Mouse (Mus musculus): ENCODE data around the gene 1700037C18Rik.

1700037C18Rik gene

DNA sequence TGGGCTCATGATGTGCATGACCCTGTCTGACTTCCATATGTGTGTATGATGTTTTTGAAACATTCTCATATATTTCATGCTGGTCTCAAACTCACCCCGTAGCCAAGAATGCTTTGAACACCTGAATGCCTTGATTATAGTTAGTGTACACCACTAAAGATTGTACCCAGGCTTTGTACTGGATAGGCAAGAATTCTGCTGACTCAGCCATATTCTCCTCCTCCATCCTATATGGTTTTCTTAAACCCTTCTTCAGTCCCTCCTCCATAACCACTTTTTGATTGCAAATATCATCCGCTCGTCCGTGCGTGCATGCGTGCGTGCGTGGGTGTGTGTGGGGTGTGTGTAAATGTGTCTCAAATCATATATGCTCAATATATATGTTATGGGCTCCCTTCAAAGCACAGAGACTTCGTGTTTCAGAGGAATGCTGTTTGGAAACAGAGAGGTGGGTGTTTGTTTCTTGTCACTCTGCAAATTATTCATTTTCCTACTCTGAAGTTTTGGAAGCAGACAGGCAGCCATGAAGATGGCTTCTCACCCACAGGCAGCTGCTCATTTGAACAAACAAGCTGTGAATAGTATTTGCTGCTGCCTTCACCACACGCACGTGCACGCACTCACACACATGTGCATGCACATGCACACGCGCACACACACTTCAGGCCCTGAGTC, 16.7 kb downstream of the 1700037C18Rik start:
- no peaks in the 10 kb centered on the region for H3K27me3 ChIP-seq (ENCODE audit: insufficient read depth, low read length)
- TF ChIP-seq CTCF (conservative IDR thresholded peaks at IDR 0.05; ENCODE audit: low read length) (no peak), NANOG (IDR thresholded peaks at IDR 0.05; ENCODE audit: borderline replicate concordance, low read length) (no peak), POU5F1 (IDR thresholded peaks at IDR 0.05; ENCODE audit: borderline replicate concordance, low read length) (no peak)
- peaks cover 24% of the 10 kb centered on the region for H3K36me3 ChIP-seq (ENCODE audit: insufficient read depth, low read length)

DNA sequence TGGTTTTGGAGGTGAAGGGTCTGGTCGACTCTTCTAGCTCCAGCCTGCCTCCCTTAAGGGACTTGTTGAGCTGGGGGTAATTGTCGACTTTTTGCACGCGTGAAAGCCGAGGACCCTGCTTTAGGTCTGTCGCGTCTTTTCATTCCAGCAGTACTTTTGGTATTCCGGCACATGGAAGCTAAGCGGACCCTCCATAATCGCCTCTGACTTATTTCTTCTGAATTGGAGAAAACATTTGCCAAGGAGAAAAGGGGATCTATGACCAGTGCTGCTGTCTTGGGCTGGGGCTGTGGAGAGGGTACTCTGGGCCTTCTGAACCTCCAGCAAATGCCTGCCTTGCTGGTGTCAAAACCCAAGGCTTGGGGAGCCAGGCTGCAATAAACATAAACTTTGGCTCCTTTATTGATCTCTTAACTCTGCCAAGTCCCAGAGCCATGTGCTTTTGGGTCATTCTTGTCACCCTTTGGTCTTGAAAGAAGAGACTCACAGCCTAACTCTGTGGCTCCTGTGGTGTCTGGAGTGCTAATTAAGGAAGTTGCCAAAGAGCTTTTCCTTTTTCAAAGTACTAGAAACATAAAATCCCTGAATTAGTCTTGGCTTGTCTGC, 23.3 kb downstream of the 1700037C18Rik start:
- H3K4me1 ChIP-seq (replicated peaks; ENCODE audit: low read depth, low read length) = peaks cover 28% of the 10 kb centered on the region
- 0 out of 2 replicates have a peak, but pooled peaks cover 15% of the 10 kb centered on the region for H3K36me3 ChIP-seq (ENCODE audit: insufficient read depth, low read length)
- TF ChIP-seq NANOG (IDR thresholded peaks at IDR 0.05; ENCODE audit: borderline replicate concordance, low read length) = no peak
- H3K9me3 ChIP-seq (ENCODE audit: low read length) = no peaks in the 10 kb centered on the region
- no peaks in the 10 kb centered on the region for H3K27me3 ChIP-seq (ENCODE audit: insufficient read depth, low read length)
- H3K4me3 ChIP-seq (replicated peaks; ENCODE audit: low read length) = peak overlapping the region; percentile 100

More for the DNA sequence above, 16.7 kb downstream of the 1700037C18Rik start:
- Histone ChIP-seq H3K4me1 (replicated peaks; ENCODE audit: low read depth, low read length) (peaks cover 49% of the 10 kb centered on the region), H3K4me3 (replicated peaks; ENCODE audit: low read length) (no peak overlapping the region), H3K9me3 (ENCODE audit: low read length) (no peaks in the 10 kb centered on the region)

DNA sequence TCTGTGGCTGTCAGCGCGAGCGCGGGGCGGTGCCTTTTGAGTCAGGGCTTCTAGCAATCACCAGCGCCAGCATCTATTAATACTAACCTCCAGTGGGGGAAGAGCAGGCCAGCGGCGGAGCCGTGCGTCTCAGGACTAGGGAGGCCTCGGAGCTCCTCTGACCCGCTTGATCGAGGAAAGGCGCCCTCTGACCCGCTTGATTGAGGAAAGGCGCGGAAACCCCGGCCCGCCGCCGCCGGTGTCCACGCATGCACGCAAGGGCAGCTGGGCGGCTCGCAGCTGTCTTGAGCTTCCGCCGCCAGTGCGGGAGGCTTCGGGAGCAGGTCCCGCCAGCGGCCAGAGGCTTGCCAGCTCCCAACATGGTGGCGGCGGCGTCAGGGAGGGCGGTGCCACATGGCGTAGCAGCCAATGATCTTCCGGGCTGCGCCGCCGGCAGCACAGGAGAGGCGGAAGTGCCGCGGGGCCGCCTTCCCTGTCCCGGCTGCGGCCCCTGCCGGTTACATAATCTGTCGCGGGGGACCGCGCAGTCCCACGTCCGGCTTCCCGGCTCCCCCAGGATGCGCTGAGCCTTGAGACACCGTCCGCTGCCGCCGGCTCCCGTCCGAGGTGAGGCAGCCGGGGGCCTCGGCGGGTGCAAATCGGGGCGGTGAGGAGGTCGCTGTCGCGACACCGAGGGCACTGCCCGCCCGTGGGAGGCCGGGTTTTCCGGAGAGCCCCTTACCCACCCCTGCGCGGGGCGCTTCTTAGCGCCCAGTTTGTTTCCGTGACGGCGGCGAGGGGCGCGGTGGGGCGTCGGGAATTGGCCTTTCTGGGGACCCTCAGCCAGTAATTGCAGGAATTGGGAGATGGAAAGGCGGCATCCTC, 24.1 kb downstream of the 1700037C18Rik start, which contains the start of the genes Zfp597 and Gm20695:
Zfp597 (minus strand) TSS at position 361 of the 864 bp plus-strand sequence.
Gm20695 (plus strand) TSS at position 448 of the 864 bp plus-strand sequence.
- peaks cover 24% of the 10 kb centered on the region for H3K4me1 ChIP-seq (replicated peaks; ENCODE audit: low read depth, low read length)
- peak within 1 kb of the TSS; percentile 100 for H3K4me3 ChIP-seq (replicated peaks; ENCODE audit: low read length)
- no peaks in the 10 kb centered on the region for H3K27me3 ChIP-seq (ENCODE audit: insufficient read depth, low read length)
- H3K36me3 ChIP-seq (ENCODE audit: insufficient read depth, low read length) = peaks cover 18% of the 10 kb centered on the region; the same call in 1 of the 2 replicates
- TF ChIP-seq POU5F1 (IDR thresholded peaks at IDR 0.05; ENCODE audit: borderline replicate concordance, low read length) = no peak
- TF ChIP-seq NANOG (IDR thresholded peaks at IDR 0.05; ENCODE audit: borderline replicate concordance, low read length) = no peak
- TF ChIP-seq CTCF (conservative IDR thresholded peaks at IDR 0.05; ENCODE audit: low read length) = no peak
- no peaks in the 10 kb centered on the region for H3K9me3 ChIP-seq (ENCODE audit: low read length)

DNA sequence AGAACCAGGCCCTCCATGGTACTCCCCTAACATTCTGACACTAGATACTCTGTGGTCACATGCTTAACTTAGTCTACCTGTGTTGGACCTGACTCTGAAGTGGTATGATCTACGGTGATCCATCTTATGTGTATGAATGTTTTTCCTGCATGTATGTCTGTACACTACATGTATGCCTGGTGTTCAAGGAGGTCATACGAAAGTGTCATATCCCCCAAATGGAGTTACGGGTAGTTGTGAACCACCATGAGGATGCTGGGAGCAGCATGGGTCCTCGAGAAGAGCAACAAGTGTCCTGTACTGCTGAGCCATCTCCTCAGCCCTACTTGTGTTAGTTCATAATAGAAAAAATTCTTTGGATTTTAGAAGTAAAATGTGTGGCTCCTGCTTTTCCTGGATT, 32.1 kb downstream of the 1700037C18Rik start:
- Histone ChIP-seq H3K9me3 (ENCODE audit: low read length) (no peaks in the 10 kb centered on the region), H3K27me3 (ENCODE audit: insufficient read depth, low read length) (no peaks in the 10 kb centered on the region), H3K36me3 (ENCODE audit: insufficient read depth, low read length) (peaks cover 17% of the 10 kb centered on the region), H3K4me1 (replicated peaks; ENCODE audit: low read depth, low read length) (peaks cover 17% of the 10 kb centered on the region), H3K4me3 (replicated peaks; ENCODE audit: low read length) (no peak overlapping the region)
- TF ChIP-seq POU5F1 (IDR thresholded peaks at IDR 0.05; ENCODE audit: borderline replicate concordance, low read length) (no peak), NANOG (IDR thresholded peaks at IDR 0.05; ENCODE audit: borderline replicate concordance, low read length) (no peak), CTCF (conservative IDR thresholded peaks at IDR 0.05; ENCODE audit: low read length) (no peak)

DNA sequence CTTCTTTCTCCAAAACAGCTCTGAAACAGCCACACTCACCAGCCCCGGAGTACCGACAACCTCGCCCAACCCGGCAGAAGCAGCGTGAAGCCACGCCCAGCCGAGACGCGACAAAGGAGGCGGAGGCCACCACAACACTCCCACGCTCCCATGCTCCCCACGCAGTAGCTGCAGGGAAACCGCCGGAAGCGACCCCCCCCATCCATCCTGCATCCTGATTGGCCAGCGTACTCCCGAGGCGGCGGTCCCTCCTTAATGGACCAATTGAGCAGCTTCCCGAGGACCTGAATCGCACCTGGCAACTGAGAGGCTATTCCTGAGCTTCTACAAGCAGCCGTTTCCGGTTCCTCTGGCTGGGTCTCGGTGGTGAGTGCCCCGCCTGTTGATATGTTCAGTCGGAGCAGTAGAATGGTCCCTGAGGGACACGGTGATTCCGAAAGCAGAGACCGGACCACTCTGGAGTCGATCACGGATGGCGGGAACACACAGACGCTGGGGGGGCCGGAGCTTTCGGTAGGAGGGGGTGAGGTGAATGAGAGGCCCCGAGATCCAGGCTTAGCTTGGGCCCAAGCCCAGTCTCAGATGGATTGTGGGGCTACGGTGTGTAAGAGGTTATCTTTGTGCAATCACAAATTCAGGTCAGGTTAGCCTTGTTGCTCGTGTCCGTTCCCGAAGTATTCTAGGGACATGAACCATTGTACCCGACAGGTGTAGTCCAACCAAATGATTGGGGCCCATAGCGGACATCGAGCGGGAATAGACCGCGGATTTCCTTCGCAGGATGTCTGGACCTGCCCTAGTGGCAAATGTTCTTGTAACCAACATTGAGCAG, 36.1 kb downstream of the 1700037C18Rik start, which contains the start of gene Naa60:
Naa60 (plus strand) TSS at position 160 of the 832 bp plus-strand sequence.
- H3K36me3 ChIP-seq (ENCODE audit: insufficient read depth, low read length) = peaks cover 31% of the 10 kb centered on the region
- TF ChIP-seq POU5F1 (IDR thresholded peaks at IDR 0.05; ENCODE audit: borderline replicate concordance, low read length) = no peak
- no peaks in the 10 kb centered on the region for H3K9me3 ChIP-seq (ENCODE audit: low read length)
- peak within 1 kb of the TSS; percentile 89 for H3K4me3 ChIP-seq (replicated peaks; ENCODE audit: low read length)
- H3K4me1 ChIP-seq (replicated peaks; ENCODE audit: low read depth, low read length) = peaks cover 25% of the 10 kb centered on the region
- no peaks in the 10 kb centered on the region for H3K27me3 ChIP-seq (ENCODE audit: insufficient read depth, low read length)

DNA sequence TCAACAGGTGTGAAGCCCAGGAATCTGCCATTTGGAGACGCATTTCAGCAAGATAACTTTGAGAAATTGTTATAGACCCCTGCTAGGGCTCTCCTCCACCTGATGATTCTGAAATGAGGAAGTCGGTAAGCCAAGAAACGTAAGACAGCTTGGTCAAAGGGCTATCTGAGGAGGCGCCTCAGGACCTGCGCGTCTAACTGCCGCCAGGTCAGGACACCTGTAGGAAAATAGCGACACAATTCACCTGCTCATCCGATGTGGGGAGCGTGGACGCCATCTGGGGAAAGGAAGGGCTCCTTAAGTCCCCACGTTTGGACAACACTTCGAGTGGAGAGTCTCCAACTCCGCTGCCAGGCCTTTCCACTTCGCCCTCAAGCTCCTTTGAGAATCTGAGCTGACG, 36.7 kb downstream of the 1700037C18Rik start:
- TF ChIP-seq CTCF (conservative IDR thresholded peaks at IDR 0.05; ENCODE audit: low read length) (no peak), NANOG (IDR thresholded peaks at IDR 0.05; ENCODE audit: borderline replicate concordance, low read length) (no peak), POU5F1 (IDR thresholded peaks at IDR 0.05; ENCODE audit: borderline replicate concordance, low read length) (no peak)
- Histone ChIP-seq H3K27me3 (ENCODE audit: insufficient read depth, low read length) (no peaks in the 10 kb centered on the region), H3K4me3 (replicated peaks; ENCODE audit: low read length) (peak overlapping the region; percentile 89), H3K4me1 (replicated peaks; ENCODE audit: low read depth, low read length) (peaks cover 26% of the 10 kb centered on the region), H3K9me3 (ENCODE audit: low read length) (no peaks in the 10 kb centered on the region), H3K36me3 (ENCODE audit: insufficient read depth, low read length) (peaks cover 33% of the 10 kb centered on the region)

DNA sequence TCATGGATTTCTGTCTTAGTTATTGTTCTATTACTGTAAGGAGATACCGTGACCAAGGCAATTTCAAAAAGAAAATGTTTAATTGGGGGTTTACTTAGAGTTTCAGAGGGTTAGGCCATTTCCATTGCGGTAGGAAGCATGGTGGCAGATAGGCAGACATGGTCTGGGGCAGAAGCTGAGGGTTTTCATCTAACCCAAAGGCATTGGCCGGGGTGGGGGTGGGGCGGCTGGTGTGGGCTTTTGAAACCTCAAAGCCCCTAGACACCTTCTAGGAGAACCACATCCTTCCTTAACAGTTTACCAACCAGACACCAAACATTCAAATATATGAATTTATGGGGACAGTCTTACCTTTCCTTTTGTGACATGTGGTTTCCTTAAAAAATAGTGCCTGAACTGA, 49.2 kb downstream of the 1700037C18Rik start:
- H3K9me3 ChIP-seq (ENCODE audit: low read length) = no peaks in the 10 kb centered on the region
- TF ChIP-seq CTCF (conservative IDR thresholded peaks at IDR 0.05; ENCODE audit: low read length) = no peak
- H3K27me3 ChIP-seq (ENCODE audit: insufficient read depth, low read length) = no peaks in the 10 kb centered on the region
- peaks cover 17% of the 10 kb centered on the region for H3K36me3 ChIP-seq (ENCODE audit: insufficient read depth, low read length)
- H3K4me3 ChIP-seq (replicated peaks; ENCODE audit: low read length) = no peak overlapping the region
- peaks cover 4% of the 10 kb centered on the region; the same call in 1 of the 2 replicates for H3K4me1 ChIP-seq (replicated peaks; ENCODE audit: low read depth, low read length)

DNA sequence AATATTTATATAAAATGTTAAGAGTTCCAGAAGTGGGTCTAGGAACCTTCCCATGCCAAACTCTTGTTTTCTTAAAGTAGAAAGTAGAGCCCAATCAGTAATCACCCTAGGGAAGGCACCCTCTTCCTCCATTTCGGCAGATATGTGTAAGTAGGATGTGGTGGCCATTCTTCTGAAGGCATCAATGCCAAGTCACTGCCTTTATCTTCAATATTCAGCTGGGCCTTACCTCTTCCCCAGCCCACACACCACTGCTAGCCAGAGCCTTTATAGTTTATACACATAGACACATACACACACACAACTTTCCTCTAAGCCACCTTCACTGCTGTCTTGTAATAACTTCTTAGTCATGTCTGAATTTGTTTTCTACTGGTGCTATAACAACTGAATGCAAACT, 52.7 kb downstream of the 1700037C18Rik start:
- TF ChIP-seq CTCF (conservative IDR thresholded peaks at IDR 0.05; ENCODE audit: low read length) (no peak), NANOG (IDR thresholded peaks at IDR 0.05; ENCODE audit: borderline replicate concordance, low read length) (no peak), POU5F1 (IDR thresholded peaks at IDR 0.05; ENCODE audit: borderline replicate concordance, low read length) (no peak)
- no peak overlapping the region for H3K4me3 ChIP-seq (replicated peaks; ENCODE audit: low read length)
- peaks cover 22% of the 10 kb centered on the region for H3K4me1 ChIP-seq (replicated peaks; ENCODE audit: low read depth, low read length)
- no peaks in the 10 kb centered on the region for H3K9me3 ChIP-seq (ENCODE audit: low read length)
- H3K36me3 ChIP-seq (ENCODE audit: insufficient read depth, low read length) = peaks cover 7% of the 10 kb centered on the region; the same call in 1 of the 2 replicates
- no peaks in the 10 kb centered on the region for H3K27me3 ChIP-seq (ENCODE audit: insufficient read depth, low read length)
